Mouse (Mus musculus) layer of hippocampus, adult 9-11 months (tissue): ENCODE data around the gene Apip.

Source experiments
- DNase-seq: peaks from one replicate; pipeline ENCODE4 v3.0.0; 2022

Gene Apip

GRCm38 (mm10) chr2:103073219-103073982, at the start of gene Apip, which contains the start of gene Pdhx:
Gene Apip, plus strand, starts transcription at chr2:103073675.
Gene Pdhx, minus strand, starts transcription at chr2:103073513.
- DNase-seq: peak; percentile 100

GRCm38 (mm10) chr2:103037831-103038230, 35.6 kb upstream of the Apip start:
- no peak for DNase-seq

- DNase-seq: no peak
Observed at GRCm38 (mm10) chr2:103040896-103041295, 32.6 kb upstream of the Apip start.

GRCm38 (mm10) chr2:103045286-103045685, 28.2 kb upstream of the Apip start:
- no peak for DNase-seq

GRCm38 (mm10) chr2:103051937-103052893, 21.3 kb upstream of the Apip start:
- DNase-seq: no peak

DNA sequence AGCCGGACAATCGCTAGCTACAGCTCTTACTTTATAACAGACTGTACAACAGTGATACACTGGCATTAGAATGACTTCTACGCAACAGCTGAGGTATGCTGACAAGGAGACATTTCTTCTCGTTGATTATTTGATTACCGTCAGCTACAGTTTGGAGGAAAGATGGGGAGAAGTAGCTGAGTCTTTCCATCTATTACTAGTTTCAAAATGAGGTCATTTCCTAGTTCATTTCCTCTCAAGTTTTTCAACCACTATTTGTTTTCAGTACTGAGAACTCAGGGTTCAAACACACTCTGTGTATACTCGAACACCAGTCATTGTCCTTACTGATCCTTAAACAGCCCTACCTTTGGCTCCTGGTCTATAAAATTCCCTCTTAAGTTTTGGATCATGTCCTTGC, 17.7 kb upstream of the Apip start:
- DNase-seq: no peak

GRCm38 (mm10) chr2:103058266-103058665, 15.2 kb upstream of the Apip start:
- no peak for DNase-seq

DNA sequence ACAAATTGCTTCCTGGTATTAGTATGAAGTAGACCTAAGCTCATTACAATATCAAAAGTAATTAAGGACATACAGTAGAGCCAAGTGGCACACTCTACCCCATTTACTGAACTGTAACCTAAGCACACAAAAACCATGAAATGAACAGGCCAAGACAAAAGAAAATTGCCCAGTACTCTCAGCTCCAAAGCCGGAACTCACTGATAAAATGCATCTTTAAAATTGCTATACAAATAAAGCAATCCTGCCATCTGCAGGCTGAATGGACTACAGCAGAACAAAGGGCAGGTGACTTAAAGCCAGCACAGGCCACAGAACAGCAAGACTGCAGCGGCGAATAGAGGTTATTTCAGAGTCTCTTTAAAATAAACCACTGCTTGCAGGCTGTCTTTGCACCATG, 10.6 kb upstream of the Apip start:
- DNase-seq: peak; percentile 16

- DNase-seq: no peak
Observed at GRCm38 (mm10) chr2:103066683-103067551, 6.6 kb upstream of the Apip start.

DNA sequence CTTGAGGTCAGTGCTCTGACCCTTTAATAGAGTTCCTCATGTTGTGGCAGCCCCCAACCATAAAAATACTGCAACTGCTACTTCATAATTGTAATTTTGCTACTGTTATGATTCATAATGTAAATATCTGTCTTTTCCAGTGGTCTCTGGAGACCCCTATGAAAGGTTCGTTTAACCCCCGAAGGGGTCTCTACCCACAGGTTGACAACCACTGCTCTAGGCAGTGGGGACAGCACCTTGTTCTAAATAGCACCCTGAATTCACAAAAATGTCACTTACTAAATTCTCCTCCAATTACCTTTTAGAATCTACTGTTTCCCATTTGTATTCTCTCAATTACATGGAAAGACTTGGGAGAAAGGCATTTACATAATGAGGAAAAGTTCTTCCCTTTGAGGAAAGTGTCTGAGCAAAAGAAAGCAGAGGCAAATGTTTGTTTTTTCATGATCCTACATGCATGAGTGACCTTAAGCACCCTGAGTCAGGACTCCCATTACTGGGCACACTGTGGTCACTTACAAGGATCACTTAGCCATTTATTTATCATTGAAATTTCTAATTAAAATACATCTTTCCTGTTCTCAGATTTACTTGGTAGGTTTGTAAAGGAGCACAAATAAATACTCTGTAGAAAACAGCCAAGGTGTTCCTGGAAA, 5.8 kb upstream of the Apip start:
- DNase-seq: no peak

- DNase-seq: no peak
Observed at GRCm38 (mm10) chr2:103068602-103069001, 4.9 kb upstream of the Apip start.

DNA sequence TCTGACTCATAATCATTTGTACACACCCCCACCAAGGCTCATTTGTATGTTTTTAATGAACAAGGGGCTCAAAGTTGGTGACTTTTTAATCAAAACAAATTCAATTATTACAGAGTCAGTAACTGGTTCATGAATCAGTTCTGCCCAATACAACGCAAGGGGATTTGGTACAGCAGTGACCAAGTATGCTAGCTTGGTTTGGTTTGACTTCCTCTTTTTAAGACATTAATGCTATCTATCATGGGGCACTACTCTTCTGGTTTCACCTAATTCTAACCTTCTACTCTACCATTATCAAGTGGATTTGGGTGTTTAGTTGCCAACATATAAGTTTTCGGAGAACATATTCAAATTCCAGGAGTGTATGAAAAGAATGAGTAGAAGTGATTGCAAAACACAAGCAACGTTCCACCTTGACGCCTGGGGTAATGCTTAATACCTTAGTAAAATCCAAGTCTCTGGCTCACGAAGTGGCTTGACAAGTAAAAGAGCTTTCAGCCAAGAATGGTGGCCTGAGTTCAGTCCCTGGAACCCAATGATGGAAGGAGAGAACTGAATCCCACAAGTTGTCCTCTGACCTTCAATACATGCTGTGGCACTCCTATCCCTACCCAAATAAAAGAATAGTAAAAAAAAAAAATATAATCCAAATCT, 3.6 kb upstream of the Apip start:
- DNase-seq: no peak

- no peak for DNase-seq
Observed at GRCm38 (mm10) chr2:103070586-103070985, 2.9 kb upstream of the Apip start.

GRCm38 (mm10) chr2:103081117-103081516, 7.6 kb downstream of the Apip start:
- no peak for DNase-seq

- DNase-seq: no peak
Observed at GRCm38 (mm10) chr2:103081706-103082105, 8.2 kb downstream of the Apip start.

- DNase-seq: no peak
Observed at GRCm38 (mm10) chr2:103082853-103083252, 9.4 kb downstream of the Apip start.

DNA sequence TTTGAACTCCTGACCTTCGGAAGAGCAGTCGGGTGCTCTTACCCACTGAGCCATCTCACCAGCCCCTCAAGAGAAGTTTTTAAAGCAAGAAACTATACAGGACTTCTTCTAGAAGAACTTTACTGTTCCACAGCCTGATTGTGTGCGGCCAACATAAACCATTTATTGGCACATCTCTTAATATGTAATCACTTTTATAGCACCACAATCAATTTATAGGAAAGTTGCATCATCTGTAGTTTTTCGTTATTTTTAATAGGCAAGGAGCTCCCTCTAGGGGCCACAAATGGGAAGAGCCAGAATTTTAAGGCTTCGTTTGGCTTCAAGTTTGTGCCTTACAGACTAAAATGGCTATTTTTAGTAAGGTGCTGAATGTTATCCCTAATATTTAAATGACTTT, 11.0 kb downstream of the Apip start:
- DNase-seq: no peak

DNA sequence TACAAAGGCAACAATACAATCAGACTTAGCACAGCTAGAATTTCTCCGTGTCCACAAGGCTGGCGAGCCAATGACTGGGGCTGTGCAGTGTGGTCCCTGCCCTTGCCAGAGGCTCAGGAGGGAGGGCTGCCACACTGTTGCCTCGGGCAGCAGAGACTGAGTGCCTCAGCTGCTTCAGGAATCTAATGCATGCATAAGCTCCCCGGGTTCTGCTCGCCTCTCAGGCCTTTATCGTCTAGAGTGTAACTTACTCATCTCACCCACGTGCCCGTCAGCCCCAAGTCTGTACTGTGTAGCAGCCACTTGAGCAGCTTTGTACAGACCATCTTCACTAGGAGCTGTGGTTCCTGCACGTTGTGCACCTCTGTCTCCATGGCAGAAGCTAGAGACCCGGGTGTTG, 12.2 kb downstream of the Apip start:
- DNase-seq: no peak

DNA sequence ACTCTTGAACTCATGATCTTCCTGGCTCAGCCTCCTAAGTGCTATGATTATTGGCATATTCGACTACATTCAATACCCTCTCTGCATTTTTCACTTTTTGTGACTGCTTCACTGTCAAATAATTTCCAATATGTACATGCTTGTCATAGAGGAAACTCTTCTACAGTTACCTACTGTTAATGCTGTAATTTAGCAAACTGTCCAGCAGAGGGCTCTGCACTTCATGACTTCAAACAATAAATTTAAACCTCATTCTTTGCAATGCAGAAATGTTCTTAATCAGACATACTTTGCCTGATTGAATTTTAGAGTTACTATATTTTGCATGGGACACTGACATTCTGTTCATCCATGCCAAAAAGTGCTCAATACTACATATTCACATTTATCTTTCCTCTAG, 13.0 kb downstream of the Apip start:
- DNase-seq: no peak

DNA sequence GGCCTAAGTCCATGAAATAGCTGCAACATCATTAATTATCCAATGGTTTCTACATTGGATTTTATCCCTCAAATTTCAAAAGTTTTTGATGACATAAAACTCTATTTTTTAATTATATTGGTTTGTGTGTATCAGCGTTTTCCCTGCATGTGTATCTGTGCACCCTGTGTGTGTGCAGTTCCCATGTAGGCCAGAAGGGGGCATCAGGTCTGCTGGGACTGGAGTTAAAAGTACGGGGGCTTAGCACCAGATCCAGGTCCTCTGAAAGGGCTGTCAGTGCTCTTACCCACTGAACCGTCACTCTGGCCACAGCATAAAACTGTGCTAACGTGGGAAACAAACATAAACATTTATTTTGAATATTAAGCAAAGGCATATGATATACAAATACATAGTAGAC, 14.6 kb downstream of the Apip start:
- DNase-seq: no peak

DNA sequence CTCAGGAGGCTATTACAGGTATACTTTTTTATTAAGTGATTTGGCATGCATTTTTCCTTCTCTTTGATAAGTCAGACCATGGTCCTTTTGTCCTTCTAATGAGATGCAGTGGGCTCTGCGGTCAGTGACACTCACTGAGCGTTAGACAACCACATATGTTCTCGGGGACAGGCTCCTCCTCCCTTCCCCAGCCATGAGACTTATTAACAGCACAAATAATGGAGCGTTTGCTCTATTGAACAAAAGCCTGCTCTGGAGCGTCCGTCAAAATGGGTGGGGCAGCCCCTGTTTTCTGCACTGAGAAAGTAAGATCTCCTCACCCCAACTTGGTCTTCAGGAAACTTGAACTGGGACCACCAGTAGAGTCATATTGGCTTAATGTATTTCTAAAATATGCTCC, 16.0 kb downstream of the Apip start:
- DNase-seq: no peak

- DNase-seq: no peak
Observed at GRCm38 (mm10) chr2:103102595-103102994, 29.1 kb downstream of the Apip start.
